Mouse (Mus musculus) bone marrow macrophage, adult 2 months (primary cell): ENCODE results near the gene Ppp6r3.

ENCODE experiments used
- CTCF ChIP-seq: IDR thresholded peaks from 2 replicates; pipeline ENCODE4 v1.5.1; 2012; ENCODE audit warnings: low read depth, mild to moderate bottlenecking, low read length, moderate library complexity
- POLR2A ChIP-seq: IDR thresholded peaks from 2 replicates; pipeline ENCODE4 v1.6.1; 2012; ENCODE audit warnings: mild to moderate bottlenecking, low read depth, low read length, borderline replicate concordance

DNA sequence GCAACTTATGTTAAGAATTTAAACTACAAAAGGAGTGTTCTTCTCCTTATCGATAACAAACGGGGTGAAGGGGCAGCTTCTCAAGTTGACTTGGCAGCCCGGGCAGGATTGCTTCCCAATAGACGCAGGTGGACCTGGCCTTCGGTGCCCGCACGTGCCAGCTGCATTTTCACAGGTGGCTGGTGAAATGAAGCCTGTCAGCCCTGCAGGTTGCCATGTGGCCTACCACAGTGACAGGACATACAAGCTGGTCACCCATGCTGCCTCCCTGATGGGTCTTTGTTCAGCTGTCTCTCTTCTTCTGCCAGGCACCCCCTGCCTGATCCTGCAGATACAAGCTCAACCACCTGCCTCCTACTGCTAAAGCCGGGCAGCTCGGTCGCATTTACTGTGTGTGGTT lies 45.3 kb upstream of the Ppp6r3 start:
- TF ChIP-seq CTCF (no peak), POLR2A (no peak)
